Mouse (Mus musculus) midbrain, embryonic 16.5 days (tissue): Measurements from ENCODE around the gene Slc36a2. TPM values are rescaled to one million over a fixed set of nuclear protein-coding genes. Genes with fewer than 3 reads are reported as not detected.
A peak's percentile ranks its signal among the peaks of the same experiment; 100 is the strongest.

Experiments
- ATAC-seq: fragments of 200-750 bp; cut with Nextera tagmentation; 2 replicates; pipeline ENCODE4 v1.8.0; 2017; ENCODE audit warnings: moderate TSS enrichment
- H3K27ac ChIP-seq: fragments of 300-500 bp; sonication (generic); 2 replicates; pipeline ENCODE4 v1.5.1; 2014; ENCODE audit warnings: mild to moderate bottlenecking, low read length, mixed read lengths
- H3K27me3 ChIP-seq: fragments of 300-500 bp; sonication (generic); 2 replicates; pipeline ENCODE4 v1.6.1; 2014; ENCODE audit warnings: low read depth, low read length, mixed read lengths; ENCODE audit not compliant: control insufficient read depth, insufficient read depth
- H3K36me3 ChIP-seq: fragments of 300-500 bp; sonication (generic); 2 replicates; pipeline ENCODE4 v1.6.1; 2014; ENCODE audit warnings: mild to moderate bottlenecking, low read length, moderate library complexity, mixed read lengths; ENCODE audit not compliant: control insufficient read depth, insufficient read depth
- H3K4me1 ChIP-seq: fragments of 300-500 bp; sonication (generic); 2 replicates; pipeline ENCODE4 v1.6.1; 2014; ENCODE audit warnings: mild to moderate bottlenecking, low read length, mixed read lengths; ENCODE audit not compliant: control insufficient read depth, insufficient read depth
- H3K4me2 ChIP-seq: fragments of 300-500 bp; sonication (generic); 2 replicates; pipeline ENCODE4 v1.6.1; 2014; ENCODE audit warnings: mild to moderate bottlenecking, low read length, mixed read lengths
- H3K4me3 ChIP-seq: fragments of 300-500 bp; sonication (generic); 2 replicates; pipeline ENCODE4 v1.5.1; 2014; ENCODE audit warnings: low read depth, mild to moderate bottlenecking, low read length, moderate library complexity, mixed read lengths
- H3K9ac ChIP-seq: fragments of 300-500 bp; sonication (generic); 2 replicates; pipeline ENCODE4 v1.6.1; 2014; ENCODE audit warnings: low read depth, low read length, mixed read lengths
- H3K9me3 ChIP-seq: fragments of 300-500 bp; sonication (generic); replicated peaks from 2 replicates; pipeline ENCODE4 v1.6.1; 2014; ENCODE audit warnings: mild to moderate bottlenecking, low read length, mixed read lengths; ENCODE audit not compliant: control insufficient read depth, poor library complexity, severe bottlenecking
- WGBS: fragments of 180-500 bp; shearing (Covaris S2); extraction: QIAGEN DNeasy Blood & Tissue Kit; methylation state at CpG from one replicate; pipeline ENCODE4 v1.1.7; 2014; 5-methylcytosine and 5-hydroxymethylcytosine counted together
- polyA plus RNA-seq: library from polyadenylated mRNA; unstranded; fragments of >200 nt; fragmentation: Nextera tagmentation; extraction: Ambion mirVana; gene quantifications from 2 replicates; pipeline ENCODE4 v1.2.1, GENCODE M21; 2015

Gene Slc36a2
- polyA plus RNA-seq, 1 experiment from 2014 or later: 0.51 TPM

DNA sequence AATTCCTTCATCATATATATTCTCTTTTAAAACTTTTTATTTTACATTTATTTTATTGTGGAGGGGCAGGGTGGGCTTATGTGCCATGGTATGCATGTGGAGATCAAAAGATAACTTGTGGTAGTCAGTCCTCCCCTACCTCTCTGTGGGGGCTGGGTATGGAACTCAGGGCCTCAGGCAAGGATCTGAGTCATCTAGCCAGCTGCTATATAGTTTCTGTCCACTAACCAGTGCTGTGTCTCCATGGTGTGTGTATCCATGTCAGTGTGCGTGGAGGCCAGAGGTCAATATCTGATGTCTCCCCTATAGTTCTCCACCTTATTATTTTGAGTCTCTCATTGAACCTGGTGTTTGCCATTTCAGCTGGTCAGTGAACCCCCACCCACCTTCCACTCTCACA, 50.5 kb downstream of the Slc36a2 start:
- Histone ChIP-seq H3K4me3 (no peak overlapping the region), H3K27me3 (no peaks in the 10 kb centered on the region), H3K36me3 (no peaks in the 10 kb centered on the region), H3K9me3 (no peaks in the 10 kb centered on the region), H3K27ac (no peak overlapping the region), H3K9ac (no peak overlapping the region), H3K4me2 (no peak overlapping the region), H3K4me1 (no peaks in the 10 kb centered on the region)
- 100% methylated on average over 1 of the region's 1 CpGs for WGBS
- ATAC-seq: no peak

DNA sequence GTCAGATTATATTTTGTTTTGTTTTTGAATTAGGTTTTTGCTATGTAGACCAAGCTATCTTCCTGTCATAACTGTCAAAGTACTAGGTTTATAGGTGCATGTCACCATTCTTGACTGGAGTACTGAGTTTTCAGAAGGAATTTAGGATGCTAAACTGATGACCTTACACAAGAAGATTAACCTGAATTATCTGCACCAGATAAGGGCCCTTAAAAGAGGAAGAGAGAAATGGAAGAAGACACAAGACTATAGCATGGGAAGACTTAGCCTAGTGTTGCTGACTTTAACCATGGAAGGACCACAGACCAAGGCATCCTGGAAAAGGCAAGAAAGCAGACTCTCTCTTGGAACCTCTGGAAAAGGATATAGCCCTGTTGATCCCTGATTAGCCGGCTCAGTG, 51.7 kb downstream of the Slc36a2 start:
- ATAC-seq: no peak
- H3K36me3 ChIP-seq: no peaks in the 10 kb centered on the region
- H3K9ac ChIP-seq: no peak overlapping the region
- no peaks in the 10 kb centered on the region for H3K27me3 ChIP-seq
- H3K27ac ChIP-seq: no peak overlapping the region
- 96% methylated on average over 1 of the region's 1 CpGs for WGBS
- H3K4me1 ChIP-seq: no peaks in the 10 kb centered on the region
- H3K4me3 ChIP-seq: no peak overlapping the region
- H3K9me3 ChIP-seq: no peaks in the 10 kb centered on the region
- H3K4me2 ChIP-seq: no peak overlapping the region

DNA sequence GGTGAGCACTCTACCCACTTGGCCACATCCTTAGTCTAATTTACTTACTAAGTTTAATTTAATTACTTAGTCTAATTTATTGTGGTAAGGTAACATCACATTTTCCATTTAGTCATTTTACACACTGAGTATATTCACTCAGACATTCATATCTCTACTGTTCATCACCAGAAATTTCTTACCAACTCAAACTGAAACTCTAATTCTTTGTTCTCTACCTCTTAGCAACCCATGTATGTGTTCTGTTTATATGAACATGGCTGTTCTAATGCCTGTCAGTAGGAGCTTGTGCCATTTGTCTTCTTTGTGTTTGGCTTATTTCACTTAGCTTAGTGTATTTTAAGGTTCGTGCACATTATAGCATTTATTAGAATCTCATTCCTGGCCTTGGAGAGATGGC, 52.9 kb downstream of the Slc36a2 start:
- Histone ChIP-seq H3K4me1 (no peaks in the 10 kb centered on the region), H3K9me3 (no peaks in the 10 kb centered on the region), H3K27ac (no peak overlapping the region), H3K9ac (no peak overlapping the region), H3K27me3 (no peaks in the 10 kb centered on the region), H3K36me3 (no peaks in the 10 kb centered on the region), H3K4me3 (no peak overlapping the region), H3K4me2 (no peak overlapping the region)
- WGBS: 93% methylated on average over 1 of the region's 1 CpGs
- no peak for ATAC-seq

DNA sequence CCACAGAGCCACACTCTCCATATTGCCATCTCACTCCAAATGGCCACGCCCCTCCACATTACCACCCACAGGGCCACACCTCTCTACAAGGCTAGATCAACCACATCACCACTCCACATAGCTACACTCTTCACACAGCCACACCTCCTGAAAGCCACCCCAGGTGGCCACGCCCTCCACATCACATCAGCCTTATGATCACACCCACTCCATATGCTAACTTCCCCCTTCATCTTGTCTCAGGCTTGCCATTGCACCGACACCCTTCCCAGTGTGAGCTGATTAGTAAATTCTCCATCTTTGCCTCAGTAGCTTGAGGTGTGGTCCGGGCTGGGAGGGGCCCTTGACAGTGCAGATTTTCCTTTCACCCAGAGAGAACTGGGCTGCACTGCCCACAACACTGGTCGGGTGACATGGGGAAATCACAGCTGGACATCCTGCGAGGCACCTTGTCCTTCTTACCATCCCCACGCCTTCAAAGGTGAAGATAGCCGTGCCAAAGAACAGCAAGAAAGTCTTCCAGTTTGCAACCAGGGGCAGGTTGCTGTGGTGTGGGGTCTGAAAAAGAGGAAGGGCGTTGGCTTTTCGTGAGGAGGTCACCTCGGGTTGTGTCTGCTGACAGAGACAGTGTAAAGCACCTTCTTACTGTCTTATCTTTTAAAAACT, 53.7 kb downstream of the Slc36a2 start:
- Histone ChIP-seq H3K4me1 (no peaks in the 10 kb centered on the region), H3K27ac (no peak overlapping the region), H3K9ac (no peak overlapping the region), H3K36me3 (no peaks in the 10 kb centered on the region), H3K4me2 (no peak overlapping the region), H3K9me3 (no peaks in the 10 kb centered on the region), H3K4me3 (no peak overlapping the region), H3K27me3 (no peaks in the 10 kb centered on the region)
- 89% methylated on average over 11 of the region's 11 CpGs for WGBS
- ATAC-seq: no peak

DNA sequence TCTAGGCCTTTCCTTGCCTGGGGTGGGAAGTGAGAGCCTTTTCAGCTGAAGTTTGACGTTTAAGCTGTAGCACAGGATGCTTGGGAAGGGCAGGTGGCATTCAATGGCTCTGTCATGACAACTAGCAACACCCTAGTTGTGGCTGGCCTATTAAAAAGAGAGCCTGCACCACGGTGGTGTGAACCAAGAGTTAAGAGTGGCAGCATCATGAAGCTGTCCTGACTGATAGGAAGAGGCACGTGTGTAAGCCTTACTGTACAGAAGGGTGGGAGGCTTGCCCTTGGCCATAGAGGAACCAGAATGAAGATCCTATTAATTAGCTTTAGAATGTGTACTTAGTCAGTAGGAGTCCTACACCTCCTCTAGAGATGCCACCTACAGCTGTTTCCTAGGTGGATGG, 56.5 kb downstream of the Slc36a2 start:
- Histone ChIP-seq H3K27me3 (no peaks in the 10 kb centered on the region), H3K4me3 (no peak overlapping the region), H3K9me3 (no peaks in the 10 kb centered on the region), H3K36me3 (no peaks in the 10 kb centered on the region), H3K4me1 (no peaks in the 10 kb centered on the region), H3K4me2 (no peak overlapping the region), H3K9ac (no peak overlapping the region), H3K27ac (no peak overlapping the region)
- ATAC-seq: no peak
- 76% methylated on average over 3 of the region's 3 CpGs for WGBS

DNA sequence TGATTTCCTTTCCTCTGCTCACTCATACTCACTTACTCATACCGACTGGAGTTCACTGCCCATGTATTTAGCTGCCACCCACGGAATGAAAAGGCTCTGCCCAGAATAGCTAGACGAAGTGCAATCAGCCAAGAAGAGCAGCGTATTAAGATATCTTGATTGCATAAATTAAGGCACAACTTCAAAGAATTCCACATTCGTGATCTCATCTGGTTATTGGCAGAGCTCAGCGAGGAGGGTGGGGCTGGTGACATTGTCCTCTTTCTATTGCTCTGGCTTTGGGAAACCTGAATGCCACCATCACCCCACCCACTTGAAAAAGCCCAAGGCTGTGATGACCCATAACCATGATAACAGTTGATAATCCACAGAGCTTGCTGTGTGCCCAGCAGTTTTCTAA, 56.9 kb downstream of the Slc36a2 start:
- Histone ChIP-seq H3K36me3 (no peaks in the 10 kb centered on the region), H3K4me1 (no peaks in the 10 kb centered on the region), H3K4me2 (no peak overlapping the region), H3K4me3 (no peak overlapping the region), H3K27me3 (no peaks in the 10 kb centered on the region), H3K27ac (no peak overlapping the region), H3K9me3 (no peaks in the 10 kb centered on the region), H3K9ac (no peak overlapping the region)
- 67% methylated on average over 6 of the region's 6 CpGs for WGBS
- ATAC-seq: no peak

DNA sequence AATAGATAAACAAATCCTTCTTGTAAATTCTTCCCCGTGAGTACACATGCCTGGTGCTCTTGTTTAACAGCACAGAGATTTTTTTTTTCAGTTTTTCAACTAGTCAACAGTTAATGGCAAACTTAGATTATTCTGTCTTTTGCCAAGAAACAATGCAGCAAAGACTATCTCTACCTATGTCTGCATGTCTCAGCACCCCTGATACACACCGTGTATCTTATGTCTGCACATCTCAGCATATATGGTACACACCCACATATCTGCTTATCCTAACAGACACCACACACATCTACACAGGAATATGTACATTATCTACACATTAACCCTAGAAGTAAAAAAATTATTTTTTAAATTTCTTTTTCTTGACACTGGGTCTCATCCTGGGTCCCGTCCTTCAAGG, 58.2 kb downstream of the Slc36a2 start:
- Histone ChIP-seq H3K9me3 (no peaks in the 10 kb centered on the region), H3K4me3 (no peak overlapping the region), H3K9ac (no peak overlapping the region), H3K4me1 (no peaks in the 10 kb centered on the region), H3K36me3 (no peaks in the 10 kb centered on the region), H3K27ac (no peak overlapping the region), H3K4me2 (no peak overlapping the region), H3K27me3 (no peaks in the 10 kb centered on the region)
- WGBS: 85% methylated on average over 3 of the region's 3 CpGs
- ATAC-seq: no peak

DNA sequence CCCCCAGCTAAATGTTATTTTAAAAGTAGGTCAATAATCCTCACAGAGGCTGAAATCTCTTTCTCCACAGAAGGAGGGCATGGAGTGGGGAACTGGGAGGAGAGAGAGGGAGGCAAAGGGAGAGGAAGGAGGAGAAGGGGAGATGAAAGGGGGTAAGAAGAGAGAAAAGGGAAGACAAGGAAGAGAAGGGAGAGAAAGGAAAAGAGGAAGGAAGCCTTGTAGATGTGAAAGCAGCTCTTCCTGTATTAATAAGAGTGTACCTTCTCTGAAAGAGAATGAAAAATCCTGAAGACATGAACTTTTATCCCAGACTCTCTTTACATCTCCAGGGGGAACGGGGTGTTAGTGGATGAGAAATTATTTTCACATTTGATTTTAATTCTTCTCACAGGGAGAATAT, 63.4 kb downstream of the Slc36a2 start:
- Histone ChIP-seq H3K9ac (no peak overlapping the region), H3K27me3 (no peaks in the 10 kb centered on the region), H3K36me3 (no peaks in the 10 kb centered on the region), H3K4me1 (peaks cover 2% of the 10 kb centered on the region; the same call in 1 of the 2 replicates), H3K4me2 (no peak overlapping the region), H3K27ac (peak overlapping the region; percentile 69), H3K4me3 (no peak overlapping the region), H3K9me3 (no peaks in the 10 kb centered on the region)
- no peak for ATAC-seq
- 93% methylated on average over 1 of the region's 1 CpGs for WGBS

DNA sequence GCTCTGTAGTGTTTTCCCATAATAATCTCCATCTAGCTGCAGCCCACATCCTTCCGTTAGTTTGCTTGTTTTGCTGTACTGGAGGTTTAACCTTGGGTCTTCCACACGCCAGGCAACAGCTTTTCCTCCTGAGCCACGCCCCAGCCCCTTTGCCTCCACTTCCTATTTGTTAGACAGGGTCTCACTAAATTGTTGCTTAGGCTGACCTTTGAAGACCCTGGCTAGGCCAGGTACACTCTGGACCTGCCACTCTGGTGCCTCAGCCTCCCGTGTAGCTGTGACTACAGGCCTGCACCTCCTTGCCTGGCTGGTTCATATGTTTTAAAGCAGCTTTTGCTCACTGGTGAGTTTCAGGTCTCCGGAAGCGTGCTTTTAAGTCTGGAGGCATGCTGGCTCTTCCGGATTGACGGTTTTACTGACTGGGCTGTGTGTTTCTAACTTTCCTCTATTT, 64.0 kb downstream of the Slc36a2 start:
- no peaks in the 10 kb centered on the region for H3K36me3 ChIP-seq
- H3K27ac ChIP-seq: peak overlapping the region; percentile 69
- no peak overlapping the region for H3K4me3 ChIP-seq
- no peak for ATAC-seq
- WGBS: 76% methylated on average over 8 of the region's 8 CpGs
- no peak overlapping the region for H3K9ac ChIP-seq
- H3K4me2 ChIP-seq: no peak overlapping the region
- no peaks in the 10 kb centered on the region for H3K9me3 ChIP-seq
- peaks cover 2% of the 10 kb centered on the region; the same call in 1 of the 2 replicates for H3K4me1 ChIP-seq
- H3K27me3 ChIP-seq: no peaks in the 10 kb centered on the region
